Mouse (Mus musculus): ENCODE data around the gene Sept8.
A peak's percentile ranks its signal among the peaks of the same experiment; 100 is the strongest.

Sept8 gene

GRCm38 (mm10) chr11:53519207-53520121, at the start of gene Sept8:
Gene Sept8, plus strand, starts transcription at chr11:53519257.
- no peak for DNase-seq

DNA sequence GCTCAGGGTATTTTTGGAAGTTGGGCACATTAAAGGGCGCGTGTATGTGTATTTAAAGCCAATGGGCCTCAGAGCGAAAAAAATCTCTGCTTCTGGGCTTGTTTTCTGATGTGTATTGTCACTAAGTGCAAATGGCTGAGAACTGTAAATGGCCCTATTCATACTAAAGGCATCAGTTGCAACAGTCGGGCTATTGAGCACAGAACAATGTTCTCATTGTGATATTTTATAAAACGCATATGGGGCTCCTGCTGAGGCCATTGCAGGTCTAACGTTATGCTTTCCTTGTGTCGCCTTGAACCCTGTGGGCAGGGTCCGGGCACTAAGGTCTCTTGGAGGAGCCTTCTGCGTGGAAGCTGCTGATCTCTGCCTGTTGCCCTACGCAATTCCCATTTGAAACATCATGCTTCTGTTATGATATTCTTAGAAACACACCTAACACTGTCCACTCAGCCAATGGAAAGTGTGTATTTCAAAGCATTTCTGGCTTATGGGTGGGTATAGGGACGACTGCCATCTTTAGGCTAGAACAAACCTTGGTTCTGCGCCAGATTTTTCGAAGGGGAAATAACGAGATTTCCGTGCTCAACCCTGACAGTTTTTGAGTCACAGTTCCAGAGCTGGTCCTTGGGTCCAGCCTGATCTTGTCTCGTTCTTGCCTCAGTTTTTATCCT, 49.6 kb upstream of the Sept8 start:
- peak; percentile 25 for DNase-seq

DNA sequence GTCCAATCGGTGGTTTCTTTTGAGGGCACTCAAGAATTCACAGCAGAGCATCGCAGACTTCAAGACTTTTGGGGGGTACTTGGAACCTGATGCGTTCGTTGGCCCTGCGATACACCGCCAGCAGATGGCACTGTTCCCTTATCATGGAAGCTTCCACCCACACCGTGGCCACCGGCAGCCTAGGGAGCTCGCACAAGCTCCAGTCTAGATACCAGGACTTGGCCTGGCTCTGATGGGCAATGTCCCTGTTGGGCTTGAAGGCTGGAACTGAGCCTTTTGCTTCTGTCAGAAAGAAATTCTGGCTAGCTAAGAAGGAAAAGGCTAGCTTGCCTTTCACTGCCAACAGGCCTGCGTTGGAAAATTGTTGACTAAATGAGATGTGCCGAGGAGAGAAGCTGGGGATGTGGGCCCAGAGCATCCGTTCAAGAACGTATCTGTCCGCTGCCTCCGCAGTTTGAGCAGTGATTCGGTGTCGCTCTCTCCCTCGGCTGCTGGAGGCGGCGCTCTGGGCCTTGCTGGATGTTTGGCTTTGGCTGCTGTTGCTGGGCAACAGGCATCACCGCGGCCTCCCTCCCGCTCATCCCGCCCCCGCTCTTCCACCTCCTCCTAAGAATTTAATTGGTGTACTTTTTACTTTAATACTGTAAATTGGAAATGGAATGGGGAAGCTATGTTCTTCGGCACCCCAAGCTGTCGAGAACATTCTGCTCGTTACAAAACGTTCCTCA, 48.9 kb upstream of the Sept8 start, which contains the start of gene Gm9837:
Gene Gm9837 (minus strand): TSS at position 512 of the 728 bp plus-strand sequence.
- peak; percentile 73 for DNase-seq

- no peak for DNase-seq
These were observed 46.3 kb upstream of the Sept8 start for GRCm38 (mm10) chr11:53472709-53473108.

DNA sequence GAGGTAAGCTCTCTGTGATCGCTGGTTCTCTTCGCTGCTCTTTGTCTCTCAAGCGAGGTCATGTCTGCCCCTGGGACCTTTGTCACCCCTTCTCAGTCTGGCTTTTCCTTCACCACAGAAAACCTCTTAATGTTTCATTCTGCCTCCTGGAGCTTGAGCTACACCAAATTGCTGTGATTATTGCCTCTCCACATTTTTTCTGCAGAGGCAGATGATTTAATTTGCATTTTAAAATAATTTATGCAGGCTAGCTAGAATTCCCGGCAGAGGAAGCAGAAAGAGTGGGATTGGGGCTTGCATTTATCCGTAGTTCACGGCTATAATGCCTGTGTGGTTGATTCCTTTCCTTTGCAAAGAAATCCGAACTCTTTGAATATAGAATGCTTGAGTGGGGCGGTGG, 43.4 kb upstream of the Sept8 start:
- no peak for DNase-seq

GRCm38 (mm10) chr11:53477833-53478232, 41.2 kb upstream of the Sept8 start:
- no peak for DNase-seq

GRCm38 (mm10) chr11:53478383-53479170, 40.5 kb upstream of the Sept8 start:
- DNase-seq, result no peak

DNA sequence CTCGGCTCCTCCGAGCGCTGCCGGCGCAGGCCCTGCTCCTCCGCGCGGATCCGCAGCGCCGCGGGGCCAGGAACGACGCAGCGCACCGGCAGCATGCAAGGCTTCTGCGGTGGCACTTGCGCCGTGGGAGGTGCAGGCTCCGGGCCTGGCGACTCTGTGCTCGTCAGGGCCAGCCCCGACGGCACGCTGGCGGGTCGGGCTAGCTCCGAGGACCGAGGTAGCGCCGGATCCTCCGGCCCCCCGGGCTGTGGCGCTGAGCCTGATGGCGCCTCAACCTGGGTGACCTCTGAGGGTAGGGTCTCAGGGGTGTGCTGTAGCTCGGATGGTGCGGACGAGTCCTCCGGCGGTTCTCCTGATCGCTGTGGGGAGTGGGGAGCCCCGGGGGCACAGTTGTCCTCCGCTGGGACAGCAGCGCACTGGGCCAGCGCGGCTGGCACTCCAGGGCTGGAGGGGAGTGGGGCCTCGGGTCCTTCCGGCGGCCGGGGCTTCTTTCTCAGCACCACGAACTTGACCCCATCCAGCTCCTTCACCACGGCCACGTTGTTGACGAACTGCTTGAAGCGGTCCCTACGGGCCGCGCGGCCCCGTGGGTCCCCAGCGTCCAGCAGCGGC, 39.8 kb upstream of the Sept8 start:
- DNase-seq, result no peak

GRCm38 (mm10) chr11:53479783-53480301, 39.2 kb upstream of the Sept8 start, which contains the start of the genes Gm9945 and Sowaha:
Gene Gm9945, plus strand, starts transcription at chr11:53480166.
Gene Sowaha, minus strand, starts transcription at chr11:53480274.
- DNase-seq, result peak; percentile 79

GRCm38 (mm10) chr11:53481088-53481730, 37.8 kb upstream of the Sept8 start:
- no peak for DNase-seq

- no peak for DNase-seq
These were observed 35.7 kb upstream of the Sept8 start for GRCm38 (mm10) chr11:53483159-53483891.

- DNase-seq, result no peak
These were observed 33.3 kb upstream of the Sept8 start for GRCm38 (mm10) chr11:53485719-53486118.

DNA sequence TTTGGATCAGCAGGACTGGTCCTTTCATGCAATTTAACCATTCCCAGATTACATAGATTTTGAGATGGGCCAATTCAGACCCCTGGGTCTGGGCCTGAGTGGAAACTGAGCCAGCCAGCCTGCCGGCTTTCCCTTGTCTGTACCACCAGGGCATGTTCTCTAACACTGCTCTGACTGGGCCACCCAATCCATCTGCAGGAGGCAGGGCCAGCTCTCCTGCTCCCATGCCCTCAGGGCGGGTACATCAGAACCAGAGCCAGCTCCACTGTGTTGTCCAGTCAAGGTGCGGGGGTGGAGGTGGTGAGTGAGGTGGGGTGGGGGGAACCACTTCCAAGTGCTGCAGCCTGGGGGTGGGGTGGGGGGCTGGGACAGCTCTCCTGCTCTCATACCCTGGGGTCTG, 32.7 kb upstream of the Sept8 start:
- no peak for DNase-seq

GRCm38 (mm10) chr11:53486822-53487594, 32.0 kb upstream of the Sept8 start:
- peak; percentile 58 for DNase-seq

DNA sequence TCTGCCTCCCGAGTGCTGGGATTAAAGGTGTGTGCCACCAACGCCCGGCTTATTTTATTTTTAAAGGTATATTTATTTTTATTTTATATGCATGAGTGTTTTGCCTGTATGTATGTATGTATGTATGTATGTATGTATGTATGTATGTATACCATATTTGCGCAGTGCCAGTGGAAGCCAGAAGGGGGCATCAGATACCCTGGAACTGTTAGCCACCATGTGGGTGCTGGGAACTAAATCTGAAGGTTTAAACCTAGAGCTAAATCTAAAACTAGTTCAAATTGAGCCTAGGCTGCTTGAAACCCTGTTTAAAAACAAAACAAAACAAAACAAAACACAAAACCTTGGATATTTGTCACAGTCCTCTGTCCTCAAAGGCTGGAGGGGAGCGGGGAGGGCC, 30.1 kb upstream of the Sept8 start:
- no peak for DNase-seq

DNA sequence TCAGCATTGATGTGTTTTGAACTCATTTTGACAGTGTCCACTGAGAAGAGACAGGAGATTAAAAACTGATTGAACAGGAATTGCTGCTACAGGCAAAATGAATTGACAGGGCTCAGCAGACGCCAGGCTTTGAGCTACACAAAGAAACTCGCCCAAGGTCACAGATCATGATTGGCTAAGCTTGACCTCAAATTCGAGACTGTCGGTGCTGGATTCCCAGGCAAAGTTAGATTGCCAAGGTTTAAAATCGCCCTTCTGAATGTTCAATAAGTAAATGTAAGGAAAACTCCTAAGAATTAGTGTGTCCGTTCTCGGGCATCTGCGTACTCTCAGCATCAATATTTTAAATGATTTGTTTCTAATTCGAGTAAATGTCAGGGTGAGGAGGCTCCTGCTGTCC, 29.6 kb upstream of the Sept8 start:
- DNase-seq, result no peak

DNA sequence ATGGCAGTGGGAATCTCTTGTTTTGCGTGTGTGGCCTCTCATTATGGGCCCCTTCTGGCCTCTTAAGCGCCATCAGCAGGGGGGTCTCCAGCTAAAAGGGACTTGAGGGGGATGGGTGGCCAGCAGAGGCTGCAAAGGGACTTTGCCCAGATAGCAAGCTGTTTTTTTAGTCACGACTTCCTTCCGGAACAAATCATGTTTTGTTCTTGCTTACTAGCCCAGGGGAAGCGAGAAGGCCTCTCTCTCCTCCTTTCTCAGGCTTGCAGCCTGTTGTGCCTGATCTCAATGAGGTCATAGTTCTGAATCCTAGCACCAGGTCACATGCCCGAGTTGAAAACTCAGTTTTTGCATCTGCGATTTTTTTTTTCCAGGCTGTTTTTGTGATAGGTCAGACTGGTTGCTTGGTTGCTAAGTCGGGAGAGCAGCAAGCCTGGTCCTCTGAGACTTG, 27.1 kb upstream of the Sept8 start:
- DNase-seq, result no peak

DNA sequence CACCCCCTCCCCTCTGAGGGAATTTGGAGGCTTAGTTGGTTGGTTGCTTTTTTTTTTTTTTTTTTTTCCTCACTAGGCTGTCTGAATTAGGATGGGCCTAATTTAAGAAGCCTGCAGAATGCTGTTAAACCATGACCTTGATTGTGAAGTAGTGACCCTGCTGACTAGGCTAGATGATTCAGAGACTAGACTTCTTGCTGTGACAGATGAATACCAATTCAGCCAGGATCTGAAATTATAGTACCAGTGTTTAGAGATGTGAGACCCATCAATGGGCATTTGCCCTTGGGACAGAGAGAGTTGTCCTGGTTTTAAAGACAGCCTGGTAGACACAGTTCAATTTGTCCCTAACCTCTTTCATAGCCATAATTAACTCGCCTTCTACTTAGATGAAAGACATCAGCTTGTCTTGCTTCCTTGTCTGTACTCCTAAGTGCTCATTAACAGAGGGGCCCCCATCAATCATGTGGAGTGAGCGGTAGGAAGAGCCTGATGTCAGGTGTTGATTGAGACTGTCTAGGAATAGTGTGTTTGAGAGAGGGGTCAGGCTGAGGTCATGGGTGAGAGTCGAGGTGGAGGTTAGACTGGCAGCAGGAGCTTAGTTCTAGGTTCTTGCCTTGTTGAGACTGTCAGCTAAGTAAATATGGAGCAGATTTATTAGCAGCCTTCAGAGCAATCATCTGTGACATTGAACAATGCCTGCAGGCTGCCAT, 25.7 kb upstream of the Sept8 start:
- DNase-seq, result no peak

DNA sequence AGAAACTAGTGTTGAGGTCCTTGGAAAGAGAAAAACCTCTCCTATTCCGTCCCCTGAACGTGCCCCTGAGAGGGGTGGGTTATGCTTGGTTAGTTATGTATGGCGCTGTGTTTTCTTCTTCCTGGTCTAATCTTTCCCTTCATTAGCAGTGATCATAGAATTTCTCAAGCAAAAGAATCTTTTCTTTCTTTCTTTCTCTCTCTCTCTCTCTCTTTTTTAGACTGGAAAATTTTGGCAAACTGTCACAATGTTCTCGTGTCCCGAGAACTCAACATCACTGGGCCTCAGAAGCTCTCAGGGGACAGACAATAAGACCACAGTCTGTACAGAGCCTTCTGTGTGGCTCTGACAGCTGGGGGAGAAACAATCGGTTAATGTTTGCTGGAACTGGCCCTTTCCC, 23.6 kb upstream of the Sept8 start:
- DNase-seq, result no peak
